28 mouse cellular contexts compared by ENCODE assay signal in the genomic region with DNA sequence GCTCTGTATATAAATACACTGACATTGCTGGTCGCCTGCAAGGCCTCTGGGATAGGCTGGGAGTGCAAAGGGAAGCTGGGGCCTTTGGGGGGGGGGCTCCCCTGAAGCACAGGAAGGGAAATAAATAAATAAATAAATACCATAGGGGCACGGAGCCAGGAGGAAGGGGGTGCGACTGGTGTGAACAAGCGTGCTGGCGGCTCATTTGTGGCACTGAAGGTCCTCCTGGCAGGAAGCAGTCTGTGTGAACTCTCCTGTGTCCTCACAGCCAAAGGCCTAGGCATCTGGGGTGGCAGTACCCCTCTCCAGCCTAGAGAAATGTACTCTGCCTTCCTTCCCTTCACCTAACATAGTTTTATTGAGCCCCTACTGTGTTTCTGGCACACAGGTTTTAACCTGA. TPM values are rescaled to one million over a fixed set of nuclear protein-coding genes. Genes with fewer than 3 reads are reported as not detected.
"Had no signal": no experiment of that assay in that cellular context is flagged by ENCODE, and none has a peak within 500 bp of the region (broad histone marks: within the 10 kb centered on the region; RNA-seq: fewer than 3 reads in every experiment).

No protein-coding gene starts in this region.

- DNase-seq: kidney, adult 8-10 months; kidney, postnatal 10 days; kidney, postnatal 4 days; liver, embryonic 13.5 days; lung, embryonic 14.5 days; lung, postnatal 14 days had no signal

- H3K27ac ChIP-seq: kidney, embryonic 15.5 days; liver, embryonic 13.5 days; macrophage; midbrain, embryonic 10.5 days; midbrain, embryonic 13.5 days; stomach, postnatal 0 days had no signal

- H3K9me3 ChIP-seq: kidney, embryonic 15.5 days; liver, embryonic 13.5 days; midbrain, embryonic 10.5 days; midbrain, embryonic 13.5 days had no signal

- H3K4me3 ChIP-seq: kidney, embryonic 15.5 days; liver, embryonic 13.5 days; midbrain, embryonic 10.5 days; midbrain, embryonic 13.5 days; myocyte had no signal

- H3K36me3 ChIP-seq: kidney, embryonic 15.5 days; liver, embryonic 13.5 days had no signal

- H3K27me3 ChIP-seq: kidney, embryonic 15.5 days; liver, embryonic 13.5 days; midbrain, embryonic 13.5 days had no signal

RNA-seq across cellular contexts. Expression of a gene that starts 52.7 kb away (rescaled TPM):
- total RNA-seq: layer of hippocampus, adult 18-20 months; layer of hippocampus, postnatal 14 days; left cerebral cortex, postnatal 25 days; megakaryocyte, adult 5-6 weeks; monocyte, adult 5-6 weeks had no signal
- polyA plus RNA-seq: intestine, embryonic 14.5 days; intestine, postnatal 0 days; kidney, embryonic 15.5 days; limb, embryonic 11.5 days; limb, embryonic 14.5 days; liver, embryonic 13.5 days; liver, embryonic 16.5 days; lung, embryonic 14.5 days; macrophage; midbrain, embryonic 10.5 days; midbrain, embryonic 13.5 days; midbrain, embryonic 16.5 days; myocyte; neural tube, embryonic 11.5 days; neural tube, embryonic 14.5 days; small intestine, adult 2 months; spleen, adult 2 months; stomach, embryonic 14.5 days; stomach, postnatal 0 days had no signal

RNA-seq across cellular contexts. Expression of a gene that starts 59.0 kb away (rescaled TPM):
- total RNA-seq: layer of hippocampus, adult 18-20 months; layer of hippocampus, postnatal 14 days; left cerebral cortex, postnatal 25 days; megakaryocyte, adult 5-6 weeks; monocyte, adult 5-6 weeks had no signal
- polyA plus RNA-seq: intestine, embryonic 14.5 days; intestine, postnatal 0 days; kidney, embryonic 15.5 days; limb, embryonic 11.5 days; limb, embryonic 14.5 days; liver, embryonic 13.5 days; liver, embryonic 16.5 days; lung, embryonic 14.5 days; macrophage; midbrain, embryonic 10.5 days; midbrain, embryonic 13.5 days; midbrain, embryonic 16.5 days; neural tube, embryonic 11.5 days; neural tube, embryonic 14.5 days; small intestine, adult 2 months; spleen, adult 2 months; stomach, embryonic 14.5 days; stomach, postnatal 0 days had no signal
